Mouse (Mus musculus) adrenal gland, adult 10 weeks (tissue): ENCODE data around the gene Acot1. TPM values are rescaled to one million over a fixed set of nuclear protein-coding genes. Genes with fewer than 3 reads are reported as not detected.

Source experiments
- polyA plus RNA-seq: library from polyadenylated mRNA; stranded (reverse); fragments of 350-450 nt; fragmentation: Illumina TruSeq; extraction: RNeasy Lipid Tissue Mini Kit (QIAGEN cat#74804); gene quantifications from one replicate; pipeline ENCODE4 v1.2.3, GENCODE M21; 2014; ENCODE audit warnings: low read depth, low replicate concordance

Acot1 gene
- polyA plus RNA-seq: 7.6 TPM

GRCm38 (mm10) chr12:84009171-84009965 lies at the start of gene Acot1:
TSS of gene Acot1 (plus strand) at chr12:84009490.

DNA sequence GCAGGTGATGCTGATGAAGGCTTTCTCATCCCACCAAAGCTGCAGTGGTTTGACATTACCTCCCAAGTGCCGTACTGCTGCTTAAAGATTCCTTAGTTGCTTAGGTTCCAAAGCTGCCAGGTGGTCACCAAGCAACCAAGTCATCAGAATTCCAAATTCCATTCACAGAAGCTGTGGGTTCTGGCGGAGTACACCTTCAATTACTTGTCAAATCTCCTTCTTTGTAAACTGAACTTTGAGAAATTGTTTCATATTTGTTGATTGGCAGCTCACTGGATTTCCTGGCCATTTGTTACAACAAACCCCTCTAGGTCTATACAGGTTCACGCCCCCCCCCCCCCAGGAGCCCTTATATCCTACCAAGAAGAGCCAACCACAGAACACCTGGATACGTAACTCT lies 24.5 kb upstream of the Acot1 start, which contains the start of gene Heatr4:
Heatr4 (minus strand) TSS at position 101 of the 400 bp plus-strand sequence.

GRCm38 (mm10) chr12:83987583-83988441 lies 21.5 kb upstream of the Acot1 start, which contains the start of gene Acot2:
TSS of gene Acot2 (plus strand) at chr12:83987861.

DNA sequence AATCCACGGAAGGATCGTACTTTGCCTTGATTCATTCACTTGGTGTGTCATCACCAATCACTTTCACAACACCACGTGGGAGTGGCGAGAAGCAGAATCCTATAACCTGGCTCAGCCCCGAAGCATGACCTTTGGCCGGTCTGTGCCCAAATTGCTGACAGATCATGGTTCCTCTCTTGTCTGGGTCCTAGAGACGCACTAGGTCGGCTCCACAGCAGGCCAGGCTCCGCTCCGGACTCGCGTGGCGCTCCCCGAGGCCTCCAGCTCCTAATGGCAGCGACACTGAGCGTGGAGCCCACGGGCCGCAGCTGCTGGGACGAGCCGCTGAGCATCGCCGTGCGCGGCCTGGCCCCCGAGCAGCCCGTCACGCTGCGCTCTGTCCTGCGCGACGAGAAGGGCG lies 29.0 kb downstream of the Acot1 start, which contains the start of gene Acot4:
Acot4 (plus strand) TSS at position 139 of the 400 bp plus-strand sequence.

GRCm38 (mm10) chr12:84038691-84039111 lies 29.4 kb downstream of the Acot1 start, which contains the start of gene Gm49366:
TSS of gene Gm49366 (plus strand) at chr12:84038935.

DNA sequence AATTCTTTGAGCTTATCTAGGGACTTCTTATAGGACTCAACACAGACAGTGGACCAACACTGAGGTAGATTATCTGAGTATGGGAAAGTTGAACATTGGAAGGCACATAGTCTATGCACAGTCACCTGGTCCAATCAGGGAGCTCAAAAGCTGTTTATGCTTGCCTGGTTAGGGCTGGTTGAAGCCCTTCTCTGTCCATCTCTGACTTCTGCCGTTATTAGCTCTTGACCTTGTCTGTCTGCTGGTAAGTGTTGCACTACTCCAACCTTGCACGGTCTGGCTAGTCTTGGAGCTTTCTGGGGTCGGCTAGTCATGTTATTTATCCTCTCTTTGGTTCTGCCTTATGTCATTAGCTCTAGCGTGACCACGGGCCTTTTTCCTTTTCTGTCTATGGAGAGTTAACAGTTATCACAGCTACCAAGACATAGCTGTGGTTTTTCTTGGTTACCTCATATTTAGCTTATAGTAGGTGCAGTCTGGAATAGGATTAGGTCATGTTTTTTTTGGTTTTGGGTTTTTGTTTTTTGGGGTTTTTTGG lies 42.7 kb downstream of the Acot1 start, which contains the start of gene Acot3:
Acot3 (plus strand) TSS at position 208 of the 538 bp plus-strand sequence.

Other genes with a start within 250 kb of the Acot1 start
- gene Papln, start 245.9 kb upstream of the Acot1 start, polyA plus RNA-seq: 0.35 TPM
- 24.2 TPM for gene Numb, start 87.6 kb upstream of the Acot1 start, polyA plus RNA-seq
- 1.7 TPM for gene Riox1, start 58.9 kb upstream of the Acot1 start, polyA plus RNA-seq
- gene Heatr4, start 24.6 kb upstream of the Acot1 start, polyA plus RNA-seq: not detected
- gene Acot2, start 21.6 kb upstream of the Acot1 start, polyA plus RNA-seq: 3.1 TPM
- gene Acot4, start 28.9 kb downstream of the Acot1 start, polyA plus RNA-seq: 2.8 TPM
- not detected for gene Gm49366, start 29.4 kb downstream of the Acot1 start, polyA plus RNA-seq
- gene Acot3, start 42.7 kb downstream of the Acot1 start, polyA plus RNA-seq: 0.58 TPM
- gene Acot5, start 59.8 kb downstream of the Acot1 start, polyA plus RNA-seq: not detected
- gene Acot6, start 91.2 kb downstream of the Acot1 start, polyA plus RNA-seq: 16.6 TPM
- 34.3 TPM for gene Dnal1, start 104.9 kb downstream of the Acot1 start, polyA plus RNA-seq
- gene Pnma1, start 139.0 kb downstream of the Acot1 start, polyA plus RNA-seq: not detected
- gene Elmsan1, start 209.4 kb downstream of the Acot1 start, polyA plus RNA-seq: 10.8 TPM